Mouse (Mus musculus) gonadal fat pad, adult 2 months (tissue): ENCODE data around the gene Slc25a11. TPM values are rescaled to one million over a fixed set of nuclear protein-coding genes. Genes with fewer than 3 reads are reported as not detected.

Experiments
- DNase-seq: peaks from one replicate; pipeline ENCODE4 v3.0.0-alpha.2; 2012; ENCODE audit warnings: low read depth
- polyA plus RNA-seq: library from polyadenylated mRNA; depleted of rRNA; stranded (reverse); fragments of >200 nt; gene quantifications from 2 replicates; pipeline ENCODE4 v1.2.3, GENCODE M21; 2012

The Slc25a11 gene
- polyA plus RNA-seq, 1 experiment, result 171 TPM

- DNase-seq, result no peak
These were observed 21.1 kb upstream of the Slc25a11 start for GRCm38 (mm10) chr11:70668335-70668770.

- DNase-seq, result no peak
These were observed 20.2 kb upstream of the Slc25a11 start for GRCm38 (mm10) chr11:70667271-70668150.

GRCm38 (mm10) chr11:70666687-70667086 is 19.4 kb upstream of the Slc25a11 start:
- no peak for DNase-seq

- no peak for DNase-seq
These were observed 17.5 kb upstream of the Slc25a11 start for GRCm38 (mm10) chr11:70664741-70665140.

GRCm38 (mm10) chr11:70663957-70664356 is 16.7 kb upstream of the Slc25a11 start:
- no peak for DNase-seq

- no peak for DNase-seq
These were observed 15.8 kb upstream of the Slc25a11 start for GRCm38 (mm10) chr11:70663101-70663500.

- no peak for DNase-seq
These were observed 13.3 kb upstream of the Slc25a11 start for GRCm38 (mm10) chr11:70660571-70660970.

GRCm38 (mm10) chr11:70658942-70659341 is 11.7 kb upstream of the Slc25a11 start:
- DNase-seq, result no peak

- DNase-seq, result no peak
These were observed 11.2 kb upstream of the Slc25a11 start for GRCm38 (mm10) chr11:70658521-70658920.

GRCm38 (mm10) chr11:70657991-70658390 is 10.7 kb upstream of the Slc25a11 start:
- DNase-seq, result no peak

GRCm38 (mm10) chr11:70657573-70657972 is 10.3 kb upstream of the Slc25a11 start:
- no peak for DNase-seq

- DNase-seq, result no peak
These were observed 9.7 kb upstream of the Slc25a11 start, which contains the start of gene Eno3 for GRCm38 (mm10) chr11:70656964-70657363. TSS of gene Eno3 (plus strand) at chr11:70657202.

- DNase-seq, result no peak
These were observed 9.2 kb upstream of the Slc25a11 start for GRCm38 (mm10) chr11:70656456-70656927.

GRCm38 (mm10) chr11:70655571-70656455 is 8.5 kb upstream of the Slc25a11 start:
- DNase-seq, result no peak

GRCm38 (mm10) chr11:70654923-70655570 is 7.8 kb upstream of the Slc25a11 start:
- DNase-seq, result no peak

- DNase-seq, result no peak
These were observed 7.1 kb upstream of the Slc25a11 start, which contains the start of gene Pfn1 for GRCm38 (mm10) chr11:70654198-70654922. TSS of gene Pfn1 (minus strand) at chr11:70654644.

GRCm38 (mm10) chr11:70653345-70654197 is 6.3 kb upstream of the Slc25a11 start:
- no peak for DNase-seq

GRCm38 (mm10) chr11:70652884-70653344 is 5.6 kb upstream of the Slc25a11 start:
- DNase-seq, result no peak

- DNase-seq, result no peak
These were observed 5.0 kb upstream of the Slc25a11 start for GRCm38 (mm10) chr11:70652029-70652883.
